Mouse (Mus musculus) liver, embryonic 14.5 days (tissue): ENCODE data around the gene Asna1.

Experiments used
- CTCF ChIP-seq: IDR thresholded peaks from 2 replicates; pipeline ENCODE4 v1.5.1; 2016; ENCODE audit warnings: antibody characterized with exemption, low read depth, control low read depth
- EP300 ChIP-seq: IDR thresholded peaks from 2 replicates; pipeline ENCODE4 v1.6.1; 2016; ENCODE audit warnings: antibody characterized with exemption, low read depth

DNA sequence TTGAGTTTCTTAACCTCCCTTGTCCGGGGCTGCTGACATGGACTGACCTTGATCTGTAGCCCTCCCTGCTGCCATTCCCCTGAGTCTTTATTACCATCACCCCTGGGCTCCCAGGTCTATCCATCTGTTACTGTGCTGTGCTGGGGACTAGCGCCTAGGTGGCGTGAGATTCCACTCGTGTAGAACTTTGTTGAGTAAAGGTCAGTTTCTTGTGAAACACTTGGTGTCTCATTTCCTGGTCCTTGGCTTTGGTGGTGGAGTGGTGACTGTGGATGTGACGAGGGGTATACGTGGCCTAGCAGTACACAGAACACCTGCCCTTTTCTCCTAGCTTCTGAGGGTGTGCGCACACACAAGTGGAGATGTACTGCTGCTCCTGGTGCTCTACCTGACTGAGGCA is 32.3 kb upstream of the Asna1 start:
- TF ChIP-seq CTCF = no peak
- no peak for TF ChIP-seq EP300
